Mouse (Mus musculus) T-helper 17 cell (primary cell): ENCODE measurements around the gene Spns2.

Experiments used
- in situ Hi-C, 2 experiments: fragments of 300-600 bp; cut with MboI, MseI; formaldehyde crosslinking; loops; 1 replicate in 1 of 2; 2 replicates in 1 of 2; pipeline ENCODE4 v1.15.1; 2025; ENCODE audit warnings: high pct_unique_total_duplicates in 2 of 2

Spns2 gene

GRCm38 (mm10) chr11:72415155-72415554, 74.5 kb downstream of the Spns2 start:
- in situ Hi-C loops: loop anchor here in 1 of 2 experiments (25.0 kb wide), 1 partner anchor 178 kb away; no protein-coding TSS in a partner anchor

- in situ Hi-C loops: loop anchor here in 1 of 2 experiments (25.0 kb wide), 1 partner anchor 176 kb away; no protein-coding TSS in a partner anchor
Measured at GRCm38 (mm10) chr11:72413601-72414190, 76.0 kb downstream of the Spns2 start.

- in situ Hi-C loops: loop anchor here in 1 of 2 experiments (25.0 kb wide), 1 partner anchor 176 kb away; no protein-coding TSS in a partner anchor
Measured at GRCm38 (mm10) chr11:72413016-72413415, 76.7 kb downstream of the Spns2 start.

GRCm38 (mm10) chr11:72411945-72412344, 77.8 kb downstream of the Spns2 start:
- in situ Hi-C loops: loop anchor here in 1 of 2 experiments (25.0 kb wide), 1 partner anchor 175 kb away; no protein-coding TSS in a partner anchor

- in situ Hi-C loops: loop anchor here in 1 of 2 experiments (25.0 kb wide), 1 partner anchor 174 kb away; no protein-coding TSS in a partner anchor
Measured at GRCm38 (mm10) chr11:72411093-72411921, 78.4 kb downstream of the Spns2 start, which contains the start of gene Smtnl2. Gene Smtnl2, minus strand, starts transcription at chr11:72411713.

GRCm38 (mm10) chr11:72410521-72411092, 79.1 kb downstream of the Spns2 start:
- in situ Hi-C loops: loop anchor here in 1 of 2 experiments (25.0 kb wide), 1 partner anchor 173 kb away; no protein-coding TSS in a partner anchor

- in situ Hi-C loops: loop anchor here in 1 of 2 experiments (25.0 kb wide), 1 partner anchor 173 kb away; no protein-coding TSS in a partner anchor
Measured at GRCm38 (mm10) chr11:72409649-72410385, 79.9 kb downstream of the Spns2 start.

- in situ Hi-C loops: loop anchor here in 1 of 2 experiments (25.0 kb wide), 1 partner anchor 171 kb away; no protein-coding TSS in a partner anchor
Measured at GRCm38 (mm10) chr11:72408451-72409170, 81.1 kb downstream of the Spns2 start.

GRCm38 (mm10) chr11:72407574-72407973, 82.1 kb downstream of the Spns2 start:
- in situ Hi-C loops: loop anchor here in 1 of 2 experiments (25.0 kb wide), 1 partner anchor 170 kb away; no protein-coding TSS in a partner anchor

- in situ Hi-C loops: loop anchor here in 1 of 2 experiments (25.0 kb wide), 1 partner anchor 170 kb away; no protein-coding TSS in a partner anchor
Measured at GRCm38 (mm10) chr11:72407081-72407480, 82.6 kb downstream of the Spns2 start.

- in situ Hi-C loops: loop anchor here in 1 of 2 experiments (25.0 kb wide), 1 partner anchor 169 kb away; no protein-coding TSS in a partner anchor
Measured at GRCm38 (mm10) chr11:72406079-72406675, 83.5 kb downstream of the Spns2 start.

GRCm38 (mm10) chr11:72405532-72405931, 84.2 kb downstream of the Spns2 start:
- in situ Hi-C loops: loop anchor here in 1 of 2 experiments (25.0 kb wide), 1 partner anchor 168 kb away; no protein-coding TSS in a partner anchor

- in situ Hi-C loops: loop anchor here in 1 of 2 experiments (25.0 kb wide), 1 partner anchor 166 kb away; no protein-coding TSS in a partner anchor
Measured at GRCm38 (mm10) chr11:72402969-72403368, 86.7 kb downstream of the Spns2 start.

GRCm38 (mm10) chr11:72402017-72402416, 87.7 kb downstream of the Spns2 start:
- in situ Hi-C loops: loop anchor here in 1 of 2 experiments (25.0 kb wide), 1 partner anchor 165 kb away; no protein-coding TSS in a partner anchor
